Mouse (Mus musculus): ENCODE measurements around the gene Mien1. TPM values are rescaled to one million over a fixed set of nuclear protein-coding genes. Genes with fewer than 3 reads are reported as not detected.

The Mien1 gene
- total and polyA plus RNA-seq, 2 experiments from 2014 or later: 73.1 to 272 TPM

DNA sequence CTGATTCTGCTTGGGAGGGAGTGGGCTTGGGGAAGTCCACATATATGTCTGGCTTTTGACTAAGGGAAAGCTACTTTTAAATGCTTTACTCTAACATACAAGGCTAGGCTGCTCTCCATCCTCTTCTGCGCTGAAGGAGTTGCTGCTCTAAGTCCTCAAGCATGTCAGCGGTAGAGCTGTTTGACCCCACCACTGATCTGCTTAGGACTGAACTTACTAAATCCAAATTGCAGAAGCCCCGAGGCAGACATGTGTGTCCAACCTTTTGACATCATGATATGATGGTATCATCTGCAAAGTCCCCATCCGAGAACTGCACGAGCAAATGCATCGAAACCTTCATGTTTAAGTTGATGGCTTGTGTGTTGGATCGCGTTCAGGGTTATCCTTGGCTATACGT, 21.1 kb upstream of the Mien1 start:
- Histone ChIP-seq H3K36me3 (ENCODE audit: insufficient read depth) (no peaks in the 10 kb centered on the region), H3K27me3 (ENCODE audit: insufficient read depth, low read length) (peaks cover 12% of the 10 kb centered on the region), H3K9ac (no peak overlapping the region), H3K27ac (ENCODE audit: low read depth, low read length) (no peak overlapping the region), H3K9me3 (ENCODE audit: low read length) (no peaks in the 10 kb centered on the region), H3K4me1 (ENCODE audit: insufficient read depth) (no peaks in the 10 kb centered on the region), H3K4me2 (ENCODE audit: low read depth) (no peak overlapping the region), H3K4me3 (ENCODE audit: low read depth, low read length) (no peak overlapping the region)
- no peak for TF ChIP-seq CTCF (IDR thresholded peaks at IDR 0.05; ENCODE audit: low read depth)
- ATAC-seq: no peak
- WGBS: 82% methylated on average over 9 of the region's 9 CpGs
- no peak for DNase-seq

DNA sequence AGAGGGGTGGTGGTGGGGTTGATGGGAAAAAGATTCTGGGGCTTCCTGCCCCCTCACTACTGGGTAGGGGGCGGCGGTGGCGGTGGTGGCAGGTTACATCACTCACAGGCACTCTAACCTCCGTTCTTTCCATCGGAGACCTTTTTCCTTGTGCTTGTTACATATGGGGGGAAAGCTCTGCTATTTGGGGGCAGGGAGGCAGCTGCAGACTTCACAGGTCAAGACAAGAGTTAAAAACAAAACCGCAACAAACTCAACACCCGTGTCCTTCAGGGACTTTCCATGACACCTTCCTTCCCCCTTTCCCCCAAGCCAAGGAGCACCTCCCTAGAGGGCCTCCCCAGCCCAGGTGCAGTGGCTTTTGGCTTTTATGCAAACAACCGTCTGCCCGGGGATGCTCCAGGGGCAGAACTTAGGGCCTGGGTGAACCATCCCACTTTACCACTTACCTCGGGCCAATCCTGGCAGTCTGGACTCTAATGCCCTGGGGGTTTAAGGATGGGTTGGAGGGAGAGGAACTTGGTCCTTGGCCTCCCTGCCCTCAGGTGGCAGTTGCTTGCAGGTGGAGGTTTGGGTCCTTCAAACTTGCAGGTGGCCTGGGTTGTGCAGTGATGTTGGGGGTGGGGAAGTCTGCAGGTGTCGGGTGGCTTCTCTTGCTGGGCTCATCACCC, 20.4 kb upstream of the Mien1 start:
- H3K27me3 ChIP-seq (ENCODE audit: insufficient read depth, low read length): peaks cover 12% of the 10 kb centered on the region
- no peaks in the 10 kb centered on the region for H3K9me3 ChIP-seq (ENCODE audit: low read length)
- ATAC-seq (no peak), DNase-seq (no peak)
- TF ChIP-seq CTCF (IDR thresholded peaks at IDR 0.05; ENCODE audit: low read depth): no peak
- no peaks in the 10 kb centered on the region for H3K36me3 ChIP-seq (ENCODE audit: insufficient read depth)
- no peaks in the 10 kb centered on the region for H3K4me1 ChIP-seq (ENCODE audit: insufficient read depth)
- no peak overlapping the region for H3K4me3 ChIP-seq (ENCODE audit: low read depth, low read length)
- no peak overlapping the region for H3K9ac ChIP-seq
- 25% methylated on average over 11 of the region's 11 CpGs for WGBS
- H3K4me2 ChIP-seq (ENCODE audit: low read depth): no peak overlapping the region
- no peak overlapping the region for H3K27ac ChIP-seq (ENCODE audit: low read depth, low read length)

DNA sequence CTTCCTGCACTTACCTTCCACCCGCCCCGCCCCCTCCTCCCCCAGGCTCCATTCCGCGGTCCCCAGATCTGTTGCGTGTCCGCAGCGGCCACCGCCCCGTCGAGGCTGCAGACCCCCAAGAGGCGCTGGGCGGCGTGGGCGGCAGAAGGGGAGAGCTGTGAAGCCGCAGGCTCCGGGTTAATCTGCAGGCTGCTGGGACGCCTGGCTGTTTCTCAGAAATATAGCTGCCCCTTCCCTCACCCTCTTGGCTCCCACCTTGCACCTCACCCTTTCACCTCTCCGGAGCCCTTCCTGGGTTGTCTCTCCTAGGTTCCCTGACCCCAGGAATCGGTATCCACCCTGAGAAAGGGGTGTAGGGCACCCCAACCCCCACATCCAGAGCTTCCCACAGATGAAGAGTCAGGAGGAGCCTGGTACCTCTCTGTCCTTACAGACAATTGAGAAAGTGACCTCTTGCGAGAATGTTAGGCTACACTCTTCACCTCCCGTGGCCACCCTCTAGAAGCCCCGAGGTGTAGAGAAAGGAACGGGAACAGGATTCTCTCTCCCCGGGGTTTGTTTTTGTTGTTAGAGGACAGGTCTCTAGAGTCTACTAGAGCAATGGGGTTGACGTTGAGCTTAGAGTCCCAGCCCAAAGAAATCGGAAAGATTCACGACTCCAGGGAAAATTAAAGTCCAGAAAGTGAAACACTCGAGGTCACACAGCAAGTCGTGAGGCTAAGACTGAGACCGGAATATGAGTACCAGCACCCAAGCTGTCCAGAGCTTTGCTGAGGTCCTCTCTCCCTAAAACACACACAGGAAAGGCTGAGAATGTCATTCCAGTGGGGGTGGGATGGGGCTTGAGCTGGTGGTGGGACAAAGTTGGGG, 19.6 kb upstream of the Mien1 start:
- DNase-seq (no peak), ATAC-seq (peak; percentile 34)
- peaks cover 12% of the 10 kb centered on the region for H3K27me3 ChIP-seq (ENCODE audit: insufficient read depth, low read length)
- H3K4me2 ChIP-seq (ENCODE audit: low read depth): peak overlapping the region; percentile 78
- H3K36me3 ChIP-seq (ENCODE audit: insufficient read depth): no peaks in the 10 kb centered on the region
- H3K4me3 ChIP-seq (ENCODE audit: low read depth, low read length): peak overlapping the region; percentile 56
- H3K4me1 ChIP-seq (ENCODE audit: insufficient read depth): no peaks in the 10 kb centered on the region
- 0 out of 2 replicates have a peak overlapping the region, but pooled peaks have one; percentile 45 for H3K27ac ChIP-seq (ENCODE audit: low read depth, low read length)
- H3K9ac ChIP-seq: peak overlapping the region; percentile 59
- TF ChIP-seq CTCF (IDR thresholded peaks at IDR 0.05; ENCODE audit: low read depth): no peak
- no peaks in the 10 kb centered on the region for H3K9me3 ChIP-seq (ENCODE audit: low read length)
- WGBS: 6% methylated on average over 26 of the region's 30 CpGs

DNA sequence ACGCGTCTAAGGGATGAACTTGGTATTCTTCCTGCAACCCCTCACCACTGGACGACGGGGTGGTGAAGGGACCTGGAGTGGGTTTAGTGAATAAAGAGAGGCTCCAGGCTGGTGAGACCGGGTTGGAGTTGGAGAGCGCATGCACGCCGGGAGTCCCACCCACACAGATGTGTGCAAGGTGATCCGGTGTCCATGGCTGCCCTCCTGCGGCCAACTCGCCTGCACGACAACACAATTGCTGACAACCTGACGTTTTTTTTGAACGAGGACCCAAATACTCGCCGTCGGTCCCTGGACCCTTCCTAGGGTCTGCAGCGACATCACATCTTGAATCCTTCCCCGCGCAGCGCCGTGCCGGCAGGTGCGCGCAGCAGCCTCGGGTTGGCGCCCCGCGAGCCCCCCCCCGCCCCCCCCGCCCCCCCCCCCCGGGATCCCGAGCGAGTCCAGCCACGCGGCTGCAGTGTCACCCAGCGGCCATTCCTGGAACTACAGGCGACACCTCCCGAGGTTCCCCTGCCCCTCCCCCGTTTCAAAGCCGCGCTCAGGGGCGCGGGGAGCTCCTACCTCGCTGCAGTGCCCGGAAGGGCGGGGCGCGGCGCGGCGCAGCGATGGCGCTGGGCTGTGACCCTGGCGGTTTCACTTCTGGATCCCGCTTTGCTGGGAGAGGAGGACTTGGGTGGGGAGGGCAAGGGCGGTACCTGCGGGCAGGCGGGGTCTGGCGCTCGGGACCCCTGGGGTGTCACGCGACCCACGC, 18.8 kb upstream of the Mien1 start:
- Histone ChIP-seq H3K27ac (ENCODE audit: low read depth, low read length) (peak overlapping the region; percentile 54; the same call in 1 of the 2 replicates), H3K4me3 (ENCODE audit: low read depth, low read length) (peak overlapping the region; percentile 56), H3K9me3 (ENCODE audit: low read length) (no peaks in the 10 kb centered on the region), H3K4me1 (ENCODE audit: insufficient read depth) (no peaks in the 10 kb centered on the region), H3K9ac (peak overlapping the region; percentile 59), H3K27me3 (ENCODE audit: insufficient read depth, low read length) (peaks cover 12% of the 10 kb centered on the region), H3K36me3 (ENCODE audit: insufficient read depth) (no peaks in the 10 kb centered on the region), H3K4me2 (ENCODE audit: low read depth) (peak overlapping the region; percentile 78)
- peak; percentile 71 for TF ChIP-seq CTCF (IDR thresholded peaks at IDR 0.05; ENCODE audit: low read depth)
- 2% methylated on average over 48 of the region's 64 CpGs for WGBS
- DNase-seq (peak; percentile 92), ATAC-seq (peak; percentile 86)

DNA sequence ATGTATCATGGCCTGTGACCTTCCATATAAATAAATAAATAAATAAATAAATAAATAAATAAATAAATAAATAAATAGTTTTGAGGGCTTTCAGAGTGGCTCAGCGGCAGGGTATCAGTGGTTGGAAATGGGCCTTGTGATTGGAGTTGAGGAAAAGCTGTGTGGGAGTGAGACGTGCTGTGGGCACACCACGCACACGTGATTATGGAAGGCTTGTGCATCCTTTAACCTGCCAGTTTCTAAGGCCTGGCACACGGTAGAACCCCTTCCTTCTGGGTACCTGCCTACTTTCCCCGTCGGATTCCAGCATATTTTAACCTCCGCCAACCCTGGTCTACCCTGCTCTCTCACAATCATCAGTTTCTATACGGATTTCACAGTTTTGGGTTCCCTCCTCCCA, 18.2 kb upstream of the Mien1 start:
- no peaks in the 10 kb centered on the region for H3K36me3 ChIP-seq (ENCODE audit: insufficient read depth)
- peak overlapping the region; percentile 54; the same call in 1 of the 2 replicates for H3K27ac ChIP-seq (ENCODE audit: low read depth, low read length)
- DNase-seq (no peak), ATAC-seq (peak; percentile 28; the same call in 1 of the 2 replicates)
- peak overlapping the region; percentile 56 for H3K4me3 ChIP-seq (ENCODE audit: low read depth, low read length)
- 22% methylated on average over 9 of the region's 9 CpGs for WGBS
- H3K9me3 ChIP-seq (ENCODE audit: low read length): no peaks in the 10 kb centered on the region
- H3K9ac ChIP-seq: peak overlapping the region; percentile 55
- H3K27me3 ChIP-seq (ENCODE audit: insufficient read depth, low read length): peaks cover 12% of the 10 kb centered on the region
- peak overlapping the region; percentile 78 for H3K4me2 ChIP-seq (ENCODE audit: low read depth)
- no peak for TF ChIP-seq CTCF (IDR thresholded peaks at IDR 0.05; ENCODE audit: low read depth)
- no peaks in the 10 kb centered on the region for H3K4me1 ChIP-seq (ENCODE audit: insufficient read depth)

DNA sequence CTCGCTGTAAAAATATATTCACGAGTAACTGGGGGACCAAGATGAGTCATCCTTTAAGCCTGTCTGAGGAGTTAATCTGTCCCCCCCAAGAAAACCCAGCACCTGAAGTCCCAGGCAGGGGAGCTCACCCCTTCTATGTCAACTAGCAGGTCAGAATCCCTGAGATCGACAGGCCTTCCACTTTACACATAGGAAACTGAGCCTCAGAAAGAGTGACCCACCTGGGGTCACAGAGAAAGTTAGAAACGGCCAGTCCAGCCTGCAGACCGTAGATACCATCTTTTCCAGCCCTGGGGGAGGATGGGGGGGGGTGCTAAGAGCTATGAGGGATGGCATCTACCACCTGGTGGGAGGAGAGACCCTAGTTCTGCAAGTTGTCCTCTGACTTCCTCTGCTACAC, 17.8 kb upstream of the Mien1 start:
- no peak for TF ChIP-seq CTCF (IDR thresholded peaks at IDR 0.05; ENCODE audit: low read depth)
- Histone ChIP-seq H3K4me1 (ENCODE audit: insufficient read depth) (no peaks in the 10 kb centered on the region), H3K4me3 (ENCODE audit: low read depth, low read length) (no peak overlapping the region), H3K27ac (ENCODE audit: low read depth, low read length) (no peak overlapping the region), H3K4me2 (ENCODE audit: low read depth) (0 out of 2 replicates have a peak overlapping the region, but pooled peaks have one; percentile 78), H3K9ac (no peak overlapping the region), H3K36me3 (ENCODE audit: insufficient read depth) (no peaks in the 10 kb centered on the region), H3K9me3 (ENCODE audit: low read length) (no peaks in the 10 kb centered on the region), H3K27me3 (ENCODE audit: insufficient read depth, low read length) (peaks cover 12% of the 10 kb centered on the region)
- WGBS: 84% methylated on average over 5 of the region's 5 CpGs
- ATAC-seq (no peak), DNase-seq (no peak)
